Mouse (Mus musculus) lung, postnatal 4 days (tissue): ENCODE results near the gene Tigd3.

Source experiments
- DNase-seq, 2 experiments: peaks; one replicate each; pipeline ENCODE4 v3.0.0; 2021

Tigd3 gene

GRCm38 (mm10) chr19:5845319-5846135, 48.4 kb downstream of the Tigd3 start:
- peak; percentile 97 for DNase-seq

- DNase-seq, result peak in 1 of 2 experiments; percentile 36
These were observed 49.1 kb downstream of the Tigd3 start for GRCm38 (mm10) chr19:5844831-5845318.

DNA sequence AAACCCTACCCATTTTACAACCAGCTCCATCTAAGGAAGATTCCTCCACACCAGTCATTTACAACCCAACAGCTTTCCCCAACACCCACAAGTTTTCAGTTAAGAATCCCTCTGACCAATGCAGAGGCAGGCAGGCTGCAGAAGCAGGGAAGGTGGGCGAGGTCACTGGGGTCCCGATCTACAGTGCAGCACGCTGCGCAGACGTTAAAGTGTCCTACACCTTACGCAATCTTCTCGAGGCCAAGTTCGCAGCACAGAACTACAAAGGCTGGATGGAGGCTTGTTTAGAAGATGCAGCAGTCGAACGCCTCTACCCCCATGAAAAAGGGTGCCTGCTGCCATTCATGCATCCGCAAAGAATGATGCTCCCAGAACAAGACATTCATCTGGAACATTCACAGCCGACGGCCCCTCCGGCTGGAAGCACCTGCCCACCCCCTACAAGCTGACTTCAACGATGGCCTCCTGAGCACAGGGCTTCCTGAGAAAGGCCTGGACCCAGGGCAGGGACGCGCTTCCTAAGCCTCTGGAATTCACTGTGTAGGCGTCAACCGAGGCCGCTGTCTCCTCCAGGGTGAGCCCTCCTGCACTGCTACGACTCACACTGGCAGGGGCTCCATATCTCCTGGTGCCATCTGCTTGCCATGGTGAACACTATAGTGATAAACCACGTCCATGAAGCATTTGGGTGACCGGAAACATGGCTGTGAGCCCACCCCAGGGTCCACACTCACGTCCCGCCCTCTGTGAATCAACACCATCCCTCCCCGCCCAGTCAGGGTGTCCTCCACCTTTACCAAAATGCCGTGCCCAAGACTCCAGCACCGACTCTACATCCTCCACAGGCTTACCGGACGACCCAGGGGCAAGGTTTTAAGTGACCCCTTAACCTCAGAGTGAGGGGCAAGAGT, 49.9 kb downstream of the Tigd3 start:
- DNase-seq, result peak in 1 of 2 experiments; percentile 38

DNA sequence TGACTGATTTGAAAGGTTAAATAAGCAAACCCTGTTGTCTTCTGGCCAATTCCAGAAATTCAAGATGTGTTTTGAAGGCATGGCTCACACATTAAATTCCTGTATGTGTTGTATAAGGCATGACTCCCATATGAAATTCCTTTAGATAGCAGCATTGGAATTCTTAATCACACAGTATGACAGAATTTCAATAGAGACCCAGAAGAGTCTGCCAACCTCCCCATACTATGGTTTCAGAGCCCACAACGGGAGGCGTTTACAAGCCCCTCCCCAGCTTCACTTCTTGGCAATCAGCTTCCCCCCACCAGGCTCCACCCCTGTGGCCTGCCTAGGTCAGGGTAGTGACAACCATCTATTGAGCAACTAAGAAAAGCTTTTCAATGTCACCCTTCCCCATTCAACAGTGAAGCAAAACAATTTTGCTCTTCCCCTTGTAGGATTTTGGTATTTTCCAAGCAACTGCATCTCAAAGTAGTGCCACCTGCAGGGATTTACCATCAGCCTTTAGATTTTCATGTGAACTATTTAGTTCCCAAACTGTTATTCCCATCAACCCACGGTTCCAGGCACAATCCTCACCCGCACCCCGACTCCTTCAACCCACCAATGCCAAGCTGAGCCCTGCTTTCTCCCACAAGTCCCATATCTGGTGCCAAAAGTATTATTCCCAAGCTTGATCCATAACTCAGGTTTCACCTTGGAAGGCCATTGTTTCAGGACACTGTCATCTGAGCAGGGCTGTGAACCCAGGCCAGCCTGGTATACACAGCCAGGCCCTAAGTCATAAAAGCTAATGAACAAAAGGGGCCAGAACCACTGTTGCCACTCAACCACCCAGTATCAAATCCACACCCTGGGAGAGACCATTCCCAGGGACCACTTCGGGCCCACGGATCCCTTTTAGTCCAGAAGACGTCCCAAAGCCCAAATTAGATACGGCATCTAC, 50.9 kb downstream of the Tigd3 start:
- peak; percentile 66 to 70 for DNase-seq

- no peak for DNase-seq
These were observed 51.8 kb downstream of the Tigd3 start for GRCm38 (mm10) chr19:5841999-5842784.

- DNase-seq, result peak in 1 of 2 experiments; percentile 46
These were observed 52.5 kb downstream of the Tigd3 start for GRCm38 (mm10) chr19:5841389-5841946.
